Mouse (Mus musculus) CD4-positive, CD25-positive, alpha-beta regulatory T cell (primary cell): ENCODE measurements around the gene Speer4d. TPM values are rescaled to one million over a fixed set of nuclear protein-coding genes. Genes with fewer than 3 reads are reported as not detected.

ENCODE experiments used
- polyA plus RNA-seq: library from polyadenylated mRNA; unstranded; fragments of 100-300 nt; shearing (Covaris generic); gene quantifications from one replicate; pipeline ENCODE4 v1.2.1, GENCODE M21; 2017

Gene Speer4d
- polyA plus RNA-seq: not detected

GRCm38 (mm10) chr5:15618764-15619163, at the start of gene Speer4d:
Gene Speer4d (plus strand): TSS chr5:15619064.

GRCm38 (mm10) chr5:15577033-15577432, 41.8 kb upstream of the Speer4d start, which contains the start of gene Gm21083:
Gene Gm21083 (plus strand): TSS chr5:15577333.

GRCm38 (mm10) chr5:15656959-15657358, 38.1 kb downstream of the Speer4d start, which contains the start of gene 4930572O03Rik:
Gene 4930572O03Rik (minus strand): TSS chr5:15657059.

Other genes starting within 250 kb of the Speer4d start
- not detected for gene Gm21149, start 142.5 kb upstream of the Speer4d start, polyA plus RNA-seq
- gene Gm21190, start 89.8 kb upstream of the Speer4d start, polyA plus RNA-seq: not detected
- not detected for gene Gm21083, start 41.7 kb upstream of the Speer4d start, polyA plus RNA-seq
- gene 4930572O03Rik, start 38.0 kb downstream of the Speer4d start, polyA plus RNA-seq: not detected
- gene Speer4c, start 95.2 kb downstream of the Speer4d start, polyA plus RNA-seq: not detected